Mouse (Mus musculus): ENCODE measurements around the gene Ssbp4. TPM values are rescaled to one million over a fixed set of nuclear protein-coding genes. Genes with fewer than 3 reads are reported as not detected.

Ssbp4 gene
- total RNA-seq, 2 experiments from 2014 or later, result 11.6 to 19.4 TPM

- no peak for DNase-seq (ENCODE audit: low spot score)
Observed at GRCm38 (mm10) chr8:70558334-70558733, 50.3 kb downstream of the Ssbp4 start.

GRCm38 (mm10) chr8:70555079-70555747, 53.5 kb downstream of the Ssbp4 start:
- no peak for DNase-seq (ENCODE audit: low spot score)

GRCm38 (mm10) chr8:70553740-70554139, 54.9 kb downstream of the Ssbp4 start:
- DNase-seq (ENCODE audit: low spot score), result peak; percentile 85

GRCm38 (mm10) chr8:70552836-70553235, 55.8 kb downstream of the Ssbp4 start:
- DNase-seq (ENCODE audit: low spot score), result no peak

- DNase-seq (ENCODE audit: low spot score), result peak; percentile 68
Observed at GRCm38 (mm10) chr8:70551558-70552161, 57.0 kb downstream of the Ssbp4 start.

DNA sequence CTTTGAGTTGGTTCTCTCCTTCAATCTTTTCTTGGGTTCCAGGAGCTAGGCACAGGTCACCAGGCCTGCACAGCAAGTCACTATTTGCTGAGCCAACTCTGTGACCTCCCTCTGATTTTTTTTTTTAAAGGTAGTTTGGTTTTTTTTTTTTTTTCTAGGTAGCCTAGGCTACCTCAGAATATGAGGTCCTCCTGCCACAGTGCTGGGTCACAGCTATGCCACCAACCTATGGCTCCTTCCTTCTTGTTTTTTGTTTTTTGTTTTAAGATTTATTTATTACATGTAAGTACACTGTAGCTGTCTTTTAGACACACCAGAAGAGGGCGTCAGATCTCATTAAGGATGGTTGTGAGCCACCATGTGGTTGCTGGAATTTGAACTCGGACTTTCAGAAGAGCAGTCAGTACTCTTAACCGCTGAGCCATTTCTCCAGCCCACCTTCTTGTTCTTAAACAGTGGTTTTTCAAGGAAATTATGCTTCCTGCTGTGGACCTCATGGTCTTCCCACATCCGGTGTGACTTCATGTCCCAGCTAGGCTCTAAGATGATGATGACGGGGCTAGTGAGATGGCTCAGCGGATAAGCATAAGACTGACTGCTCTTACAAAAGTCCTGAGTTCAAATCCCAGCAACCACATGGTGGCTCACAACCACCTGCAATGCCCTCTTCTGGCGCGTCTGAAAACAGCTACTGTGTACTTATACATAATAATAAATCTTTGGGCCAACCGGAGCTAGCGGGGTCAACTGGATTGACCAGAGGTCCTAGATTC, 59.1 kb downstream of the Ssbp4 start:
- no peak for DNase-seq (ENCODE audit: low spot score)

DNA sequence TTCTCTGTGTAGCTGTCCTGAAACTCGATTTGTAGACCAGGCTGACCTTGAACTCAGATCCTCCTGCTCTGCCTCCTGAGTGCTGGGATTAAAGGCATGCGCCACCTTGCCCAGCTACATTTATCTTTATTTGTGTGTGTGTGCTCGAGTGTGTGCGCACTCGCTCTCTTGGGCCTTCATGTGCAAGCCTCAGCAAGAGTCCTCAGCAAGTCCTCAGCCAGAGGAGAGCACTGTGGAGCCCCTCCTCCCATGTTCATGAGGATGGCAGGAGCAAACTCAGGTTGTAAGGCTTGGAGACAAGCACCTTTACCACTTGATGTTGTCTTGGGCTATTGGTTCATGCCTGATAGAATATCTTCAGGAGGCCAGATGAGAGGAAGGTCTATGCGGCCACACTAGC, 60.9 kb downstream of the Ssbp4 start:
- no peak for DNase-seq (ENCODE audit: low spot score)

Other genes with a start within 250 kb of the Ssbp4 start
- gene Comp, start 235.3 kb downstream of the Ssbp4 start, total RNA-seq (2021), result 10 to 100 TPM in 1 of 2 experiments, 1 to 10 TPM in 1; 6.9 to 14.9 TPM
- gene Crtc1, start 169.3 kb downstream of the Ssbp4 start, total RNA-seq (2021), result 1 to 10 TPM; 7.7 to 8.4 TPM
- 1 to 10 TPM; 7.7 to 8.3 TPM for gene Klhl26, start 131.9 kb downstream of the Ssbp4 start, total RNA-seq (2021)
- not detected for gene Tmem59l, start 121.5 kb downstream of the Ssbp4 start, total RNA-seq (2021)
- 1 to 10 TPM; 2.8 to 2.9 TPM for gene Crlf1, start 115.7 kb downstream of the Ssbp4 start, total RNA-seq (2021)
- gene Rex1bd, start 102.1 kb downstream of the Ssbp4 start, total RNA-seq (2021), result 100 to 1,000 TPM; 170 TPM
- gene Uba52, start 98.1 kb downstream of the Ssbp4 start, total RNA-seq (2021), result 100 to 1,000 TPM; 841 to 913 TPM
- gene Fkbp8, start 81.1 kb downstream of the Ssbp4 start, total RNA-seq (2021), result 100 to 1,000 TPM; 103 to 105 TPM
- gene Kxd1, start 80.9 kb downstream of the Ssbp4 start, total RNA-seq (2021), result 10 to 100 TPM; 76.3 to 80.6 TPM
- gene Ell, start 69.4 kb downstream of the Ssbp4 start, total RNA-seq (2021), result 10 to 100 TPM; 12.5 to 21.8 TPM
- gene Isyna1, start 14.5 kb downstream of the Ssbp4 start, total RNA-seq (2021), result 1 to 10 TPM; 2.6 to 3.2 TPM
- gene Lrrc25, start 7.3 kb upstream of the Ssbp4 start, total RNA-seq (2021), result under 1 TPM; 0.23 to 0.64 TPM
- gene Gdf15, start 23.6 kb upstream of the Ssbp4 start, total RNA-seq (2021), result under 1 TPM; 0.16 to 0.21 TPM
- gene Pgpep1, start 51.5 kb upstream of the Ssbp4 start, total RNA-seq (2021), result 10 to 100 TPM; 11.9 to 13.7 TPM
- 10 to 100 TPM; 65.4 to 70.3 TPM for gene Lsm4, start 64.4 kb upstream of the Ssbp4 start, total RNA-seq (2021)
- gene Jund, start 90.1 kb upstream of the Ssbp4 start, total RNA-seq (2021), result 10 to 100 TPM; 41.6 to 68.4 TPM
- not detected for gene Iqcn, start 94.6 kb upstream of the Ssbp4 start, total RNA-seq (2021)
- gene Gm3336, start 109.7 kb upstream of the Ssbp4 start, total RNA-seq (2021), result not detected
- 1 to 10 TPM; 1.3 to 1.6 TPM for gene Pde4c, start 114.8 kb upstream of the Ssbp4 start, total RNA-seq (2021)
- gene Rab3a, start 145.8 kb upstream of the Ssbp4 start, total RNA-seq (2021), result 10 to 100 TPM; 32.5 to 36.5 TPM
- gene Mpv17l2, start 152.1 kb upstream of the Ssbp4 start, total RNA-seq (2021), result 10 to 100 TPM; 19.9 to 20.9 TPM
- 10 to 100 TPM; 13.3 to 15.1 TPM for gene Pik3r2, start 167.8 kb upstream of the Ssbp4 start, total RNA-seq (2021)
- 1 to 10 TPM; 2.7 TPM for gene Mast3, start 196.2 kb upstream of the Ssbp4 start, total RNA-seq (2021)
- under 1 TPM in 1 of 2 experiments, not detected in 1; 0.07 TPM for gene Il12rb1, start 199.6 kb upstream of the Ssbp4 start, total RNA-seq (2021)
- 100 to 1,000 TPM in 1 of 2 experiments, 10 to 100 TPM in 1; 58.3 to 202 TPM for gene Arrdc2, start 230.8 kb upstream of the Ssbp4 start, total RNA-seq (2021)

All from gastrocnemius, adult 18-20 months (tissue).